Mouse (Mus musculus) lung, postnatal 0 days (tissue): ENCODE data around the gene Serpinb11. TPM values are rescaled to one million over a fixed set of nuclear protein-coding genes. Genes with fewer than 3 reads are reported as not detected.

Experiments
- ATAC-seq: fragments of 200-750 bp; cut with Nextera tagmentation; 2 replicates; pipeline ENCODE4 v1.8.0; 2017; ENCODE audit warnings: moderate library complexity
- DNase-seq: peaks from one replicate; pipeline ENCODE4 v3.0.0-alpha.2; 2016; ENCODE audit warnings: low spot score
- H3K27ac ChIP-seq: fragments of 300-500 bp; sonication (generic); 2 replicates; pipeline ENCODE4 v1.5.1; 2014; ENCODE audit warnings: antibody characterized with exemption, mild to moderate bottlenecking, low read length, mixed read lengths
- H3K27me3 ChIP-seq: fragments of 300-500 bp; sonication (generic); replicated peaks from 2 replicates; pipeline ENCODE4 v1.6.1; 2014; ENCODE audit warnings: low read length, mixed read lengths; ENCODE audit not compliant: insufficient read depth
- H3K36me3 ChIP-seq: fragments of 300-500 bp; sonication (generic); 2 replicates; pipeline ENCODE4 v1.6.1; 2014; ENCODE audit warnings: low read length, mixed read lengths; ENCODE audit not compliant: insufficient read depth
- H3K4me1 ChIP-seq: fragments of 300-500 bp; sonication (generic); 2 replicates; pipeline ENCODE4 v1.6.1; 2014; ENCODE audit warnings: antibody characterized with exemption, low read depth, low read length, mixed read lengths; ENCODE audit not compliant: insufficient read depth
- H3K4me2 ChIP-seq: fragments of 300-500 bp; sonication (generic); replicated peaks from 2 replicates; pipeline ENCODE4 v1.6.1; 2014; ENCODE audit warnings: low read depth, mild to moderate bottlenecking, low read length, moderate library complexity, mixed read lengths
- H3K4me3 ChIP-seq: fragments of 300-500 bp; sonication (generic); 2 replicates; pipeline ENCODE4 v1.5.1; 2014; ENCODE audit warnings: low read depth, low read length
- H3K9ac ChIP-seq: fragments of 300-500 bp; sonication (generic); replicated peaks from 2 replicates; pipeline ENCODE4 v1.6.1; 2014; ENCODE audit warnings: low read depth, mild to moderate bottlenecking
- H3K9me3 ChIP-seq: fragments of 300-500 bp; sonication (generic); 2 replicates; pipeline ENCODE4 v1.6.1; 2016; ENCODE audit warnings: low read length, mixed read lengths
- CTCF ChIP-seq: IDR thresholded peaks from 2 replicates; pipeline ENCODE4 v1.5.1; 2016; ENCODE audit warnings: antibody characterized with exemption, mild to moderate bottlenecking
- EP300 ChIP-seq: IDR thresholded peaks from 2 replicates; pipeline ENCODE4 v1.6.1; 2016; ENCODE audit warnings: antibody characterized with exemption, mild to moderate bottlenecking, control low read depth
- WGBS: fragments of 180-500 bp; shearing (Covaris S2); extraction: QIAGEN DNeasy Blood & Tissue Kit; methylation state at CpG from one replicate; pipeline ENCODE4 v1.1.7; 2014; 5-methylcytosine and 5-hydroxymethylcytosine counted together
- polyA plus RNA-seq: library from polyadenylated mRNA; unstranded; fragments of >200 nt; fragmentation: Nextera tagmentation; extraction: Ambion mirVana; gene quantifications from 2 replicates; pipeline ENCODE4 v1.2.1, GENCODE M21; 2015

Serpinb11 gene
- polyA plus RNA-seq, 1 experiment from 2014 or later = 0.11 TPM

DNA sequence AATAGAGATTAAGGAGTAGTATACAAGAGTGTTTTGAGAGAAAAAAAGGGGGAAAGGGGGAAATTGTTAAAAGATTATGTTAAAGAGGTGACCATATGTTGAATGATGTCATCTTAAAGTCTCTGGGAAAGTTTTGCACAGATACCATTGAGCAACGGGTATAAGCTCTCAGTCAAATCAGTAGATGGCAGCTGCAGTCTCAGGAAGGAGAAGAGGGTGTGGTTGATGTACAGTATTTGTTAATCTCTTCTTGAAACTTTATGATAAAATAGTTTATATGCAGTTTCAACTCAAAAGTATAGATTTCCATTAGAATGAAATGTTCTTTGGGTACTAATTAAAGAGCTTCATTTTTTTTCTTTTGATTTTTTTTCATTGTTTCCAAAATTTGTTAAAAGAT lies 36.5 kb downstream of the Serpinb11 start:
- no peak overlapping the region for H3K27ac ChIP-seq
- 44% methylated on average over 1 of the region's 1 CpGs for WGBS
- no peaks in the 10 kb centered on the region for H3K4me1 ChIP-seq
- no peaks in the 10 kb centered on the region for H3K27me3 ChIP-seq
- no peak overlapping the region for H3K4me2 ChIP-seq
- ATAC-seq (no peak), DNase-seq (no peak)
- H3K36me3 ChIP-seq = no peaks in the 10 kb centered on the region
- H3K9me3 ChIP-seq = no peaks in the 10 kb centered on the region
- no peak for TF ChIP-seq EP300
- TF ChIP-seq CTCF = no peak
- H3K4me3 ChIP-seq = no peak overlapping the region
- H3K9ac ChIP-seq = no peak overlapping the region

DNA sequence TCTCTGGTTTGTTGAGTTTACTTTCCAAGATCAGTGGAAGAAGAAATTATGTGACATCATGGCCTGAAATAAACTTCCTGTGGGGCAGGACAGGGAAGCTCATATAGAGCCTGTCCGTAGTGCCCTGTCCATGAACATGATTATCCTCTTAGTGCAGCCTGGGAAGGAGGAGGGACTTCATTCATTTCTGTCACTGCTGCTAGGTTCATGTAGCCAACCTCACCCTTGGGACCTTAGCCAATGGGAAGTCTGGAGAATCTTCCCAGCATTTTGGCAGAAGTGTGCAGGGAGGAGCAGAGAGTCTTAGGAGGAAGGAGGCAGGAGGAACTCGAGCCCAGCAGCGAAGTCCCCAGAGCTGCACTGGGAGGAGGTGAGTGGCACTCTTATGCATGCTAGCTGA lies 38.4 kb downstream of the Serpinb11 start, which contains the start of gene Serpinb7:
Gene Serpinb7, plus strand, starts transcription at position 301 of the 400 bp plus-strand sequence.
- H3K9ac ChIP-seq = no peak within 1 kb of the TSS
- no peaks in the 10 kb centered on the region for H3K9me3 ChIP-seq
- no peak for DNase-seq
- no peak for TF ChIP-seq EP300
- no peak for TF ChIP-seq CTCF
- H3K4me2 ChIP-seq = no peak within 1 kb of the TSS
- no peaks in the 10 kb centered on the region for H3K36me3 ChIP-seq
- H3K27ac ChIP-seq = no peak within 1 kb of the TSS
- no peak within 1 kb of the TSS for H3K4me3 ChIP-seq
- no peaks in the 10 kb centered on the region for H3K4me1 ChIP-seq
- no peak for ATAC-seq
- 78% methylated on average over 3 of the region's 3 CpGs for WGBS
- H3K27me3 ChIP-seq = no peaks in the 10 kb centered on the region

DNA sequence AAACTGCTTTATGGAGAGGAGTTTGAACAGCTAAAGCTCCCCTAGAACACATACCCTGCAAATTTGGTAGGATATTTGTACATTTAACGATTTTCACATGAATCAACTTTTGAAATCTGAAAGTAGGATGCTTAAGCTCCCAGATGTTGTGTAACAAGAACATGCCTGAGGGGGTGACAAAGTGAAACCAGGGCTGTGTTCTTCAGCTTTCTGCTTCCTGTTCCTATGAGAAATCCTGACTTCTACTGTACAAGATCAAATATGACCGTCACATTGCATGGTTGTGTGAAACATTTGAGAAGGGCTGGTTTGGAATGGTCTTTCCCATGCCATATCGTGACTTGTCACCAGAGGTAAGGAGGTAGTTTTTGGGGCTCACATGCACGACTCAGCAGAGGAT lies 41.1 kb downstream of the Serpinb11 start:
- no peak for TF ChIP-seq CTCF
- TF ChIP-seq EP300 = no peak
- no peak for ATAC-seq
- WGBS = 69% methylated on average over 4 of the region's 4 CpGs

DNA sequence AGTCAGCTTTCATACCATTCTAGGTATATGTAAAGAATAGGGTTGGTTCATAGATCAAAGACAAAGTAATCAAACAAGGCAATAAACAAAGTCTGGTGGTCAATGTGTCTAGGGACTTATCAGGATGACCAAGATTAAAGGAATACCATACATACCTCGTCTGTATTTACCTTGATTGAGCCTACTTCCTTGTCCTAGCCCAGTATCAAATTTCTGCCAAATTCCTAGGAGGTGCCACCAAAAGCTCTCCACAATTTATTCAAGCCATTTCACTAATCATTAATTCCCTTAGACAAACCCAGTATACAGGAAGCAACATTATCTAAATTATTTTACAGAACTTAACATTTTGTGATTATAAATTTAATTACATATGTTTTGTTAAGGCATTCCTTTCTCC lies 53.7 kb downstream of the Serpinb11 start:
- WGBS = 3% methylated on average over 1 of the region's 1 CpGs
- TF ChIP-seq EP300 = no peak
- TF ChIP-seq CTCF = no peak
- Histone ChIP-seq H3K27me3 (no peaks in the 10 kb centered on the region), H3K4me1 (no peaks in the 10 kb centered on the region), H3K9ac (no peak overlapping the region), H3K36me3 (no peaks in the 10 kb centered on the region), H3K9me3 (no peaks in the 10 kb centered on the region), H3K4me2 (no peak overlapping the region), H3K27ac (no peak overlapping the region), H3K4me3 (no peak overlapping the region)
- DNase-seq (no peak), ATAC-seq (no peak)

More for the DNA sequence above, 41.1 kb downstream of the Serpinb11 start:
- Histone ChIP-seq H3K4me3 (no peak overlapping the region), H3K9me3 (no peaks in the 10 kb centered on the region), H3K36me3 (no peaks in the 10 kb centered on the region), H3K4me1 (no peaks in the 10 kb centered on the region), H3K27me3 (no peaks in the 10 kb centered on the region), H3K27ac (no peak overlapping the region), H3K9ac (no peak overlapping the region), H3K4me2 (no peak overlapping the region)
- no peak for DNase-seq

DNA sequence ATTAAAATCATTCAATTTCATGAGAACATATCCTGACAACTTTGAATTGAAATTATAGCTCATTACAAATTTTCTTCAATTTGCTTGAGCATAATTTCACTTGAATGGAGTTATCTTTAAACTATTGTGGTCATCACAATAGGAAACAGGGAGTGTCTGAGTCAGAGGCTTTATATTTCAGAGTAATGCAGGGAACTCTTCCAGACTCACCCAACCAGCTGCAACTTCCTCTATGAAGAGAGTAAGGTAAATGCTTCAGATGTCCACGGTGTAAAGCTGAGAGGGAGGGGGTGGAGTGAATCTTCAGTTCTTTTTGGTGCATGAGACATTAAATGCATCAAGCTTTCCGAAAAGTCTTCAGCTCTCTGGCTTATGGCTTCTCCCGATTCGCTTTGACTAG lies 61.5 kb downstream of the Serpinb11 start:
- Histone ChIP-seq H3K4me2 (no peak overlapping the region), H3K27me3 (no peaks in the 10 kb centered on the region), H3K27ac (no peak overlapping the region), H3K4me1 (no peaks in the 10 kb centered on the region), H3K4me3 (no peak overlapping the region), H3K9me3 (no peaks in the 10 kb centered on the region), H3K9ac (no peak overlapping the region), H3K36me3 (no peaks in the 10 kb centered on the region)
- TF ChIP-seq CTCF (no peak), EP300 (no peak)
- ATAC-seq = no peak
- no peak for DNase-seq
- 73% methylated on average over 4 of the region's 4 CpGs for WGBS

Other genes with a start within 250 kb of the Serpinb11 start
- gene Serpinb3b, start 82.8 kb upstream of the Serpinb11 start, polyA plus RNA-seq = not detected in 2 replicates
- not detected in 2 replicates for gene Serpinb3c, start 82.8 kb upstream of the Serpinb11 start, polyA plus RNA-seq
- not detected in 2 replicates for gene Serpinb7, start 38.5 kb downstream of the Serpinb11 start, polyA plus RNA-seq
- 0.60 and 0.76 TPM in 2 replicates for gene Serpinb2, start 150.2 kb downstream of the Serpinb11 start, polyA plus RNA-seq
- gene Serpinb8, start 228.8 kb downstream of the Serpinb11 start, polyA plus RNA-seq = 6.2 and 6.3 TPM in 2 replicates